Mouse (Mus musculus) testis, adult 2 months (tissue): ENCODE data around the gene Gm42906. TPM values are rescaled to one million over a fixed set of nuclear protein-coding genes. Genes with fewer than 3 reads are reported as not detected.

Source experiments
- H3K27ac ChIP-seq: fragments of 200-500 bp; 2 replicates; pipeline ENCODE4 v1.5.1; 2012; ENCODE audit warnings: low read depth, low read length; ENCODE audit not compliant: control insufficient read depth, insufficient read depth
- H3K27me3 ChIP-seq: fragments of 200-500 bp; 2 replicates; pipeline ENCODE4 v1.6.1; 2012; ENCODE audit warnings: mild to moderate bottlenecking, low read length, moderate library complexity; ENCODE audit not compliant: control insufficient read depth, insufficient read depth
- H3K36me3 ChIP-seq: fragments of 200-500 bp; 2 replicates; pipeline ENCODE4 v1.6.1; 2012; ENCODE audit warnings: mild to moderate bottlenecking, low read length; ENCODE audit not compliant: control insufficient read depth, insufficient read depth
- H3K4me1 ChIP-seq: fragments of 200-500 bp; 2 replicates; pipeline ENCODE4 v1.6.1; 2012; ENCODE audit warnings: low read length; ENCODE audit not compliant: control insufficient read depth, insufficient read depth
- H3K4me3 ChIP-seq: fragments of 200-500 bp; 2 replicates; pipeline ENCODE4 v1.5.1; 2012; ENCODE audit warnings: low read depth, mild to moderate bottlenecking, low read length, moderate library complexity, mixed read lengths; ENCODE audit not compliant: control insufficient read depth
- CTCF ChIP-seq: fragments of 200-500 bp; IDR thresholded peaks from 2 replicates; pipeline ENCODE4 v1.5.1; 2012; ENCODE audit warnings: low read depth, mild to moderate bottlenecking, inconsistent platforms, low read length, moderate library complexity; ENCODE audit not compliant: control insufficient read depth, insufficient read depth, insufficient replicate concordance
- POLR2A ChIP-seq: fragments of 200-500 bp; IDR thresholded peaks from 2 replicates; pipeline ENCODE4 v1.6.1; 2012; ENCODE audit warnings: low read depth, mild to moderate bottlenecking, inconsistent platforms, low read length, moderate library complexity; ENCODE audit not compliant: control insufficient read depth
- polyA plus RNA-seq: library from polyadenylated mRNA; depleted of rRNA; stranded (reverse); fragments of >200 nt; gene quantifications from 2 replicates; pipeline ENCODE4 v1.2.3, GENCODE M21; 2012

The Gm42906 gene
- polyA plus RNA-seq, 1 experiment = not detected

GRCm38 (mm10) chr5:151261558-151261957 lies 166.4 kb downstream of the Gm42906 start:
- no peak overlapping the region for H3K27ac ChIP-seq
- H3K36me3 ChIP-seq = no peaks in the 10 kb centered on the region
- TF ChIP-seq CTCF = no peak
- TF ChIP-seq POLR2A = no peak
- no peaks in the 10 kb centered on the region for H3K27me3 ChIP-seq
- H3K4me3 ChIP-seq = no peak overlapping the region
- no peaks in the 10 kb centered on the region for H3K4me1 ChIP-seq

- H3K4me1 ChIP-seq = no peaks in the 10 kb centered on the region
- H3K27me3 ChIP-seq = no peaks in the 10 kb centered on the region
- TF ChIP-seq POLR2A (no peak), CTCF (no peak)
- H3K4me3 ChIP-seq = no peak overlapping the region
- no peaks in the 10 kb centered on the region for H3K36me3 ChIP-seq
- no peak overlapping the region for H3K27ac ChIP-seq
Measured at GRCm38 (mm10) chr5:151252213-151252612, 175.8 kb downstream of the Gm42906 start.

GRCm38 (mm10) chr5:151251656-151252055 lies 176.3 kb downstream of the Gm42906 start:
- Histone ChIP-seq H3K27ac (no peak overlapping the region), H3K27me3 (no peaks in the 10 kb centered on the region), H3K4me3 (no peak overlapping the region), H3K4me1 (no peaks in the 10 kb centered on the region), H3K36me3 (no peaks in the 10 kb centered on the region)
- TF ChIP-seq CTCF (no peak), POLR2A (no peak)

DNA sequence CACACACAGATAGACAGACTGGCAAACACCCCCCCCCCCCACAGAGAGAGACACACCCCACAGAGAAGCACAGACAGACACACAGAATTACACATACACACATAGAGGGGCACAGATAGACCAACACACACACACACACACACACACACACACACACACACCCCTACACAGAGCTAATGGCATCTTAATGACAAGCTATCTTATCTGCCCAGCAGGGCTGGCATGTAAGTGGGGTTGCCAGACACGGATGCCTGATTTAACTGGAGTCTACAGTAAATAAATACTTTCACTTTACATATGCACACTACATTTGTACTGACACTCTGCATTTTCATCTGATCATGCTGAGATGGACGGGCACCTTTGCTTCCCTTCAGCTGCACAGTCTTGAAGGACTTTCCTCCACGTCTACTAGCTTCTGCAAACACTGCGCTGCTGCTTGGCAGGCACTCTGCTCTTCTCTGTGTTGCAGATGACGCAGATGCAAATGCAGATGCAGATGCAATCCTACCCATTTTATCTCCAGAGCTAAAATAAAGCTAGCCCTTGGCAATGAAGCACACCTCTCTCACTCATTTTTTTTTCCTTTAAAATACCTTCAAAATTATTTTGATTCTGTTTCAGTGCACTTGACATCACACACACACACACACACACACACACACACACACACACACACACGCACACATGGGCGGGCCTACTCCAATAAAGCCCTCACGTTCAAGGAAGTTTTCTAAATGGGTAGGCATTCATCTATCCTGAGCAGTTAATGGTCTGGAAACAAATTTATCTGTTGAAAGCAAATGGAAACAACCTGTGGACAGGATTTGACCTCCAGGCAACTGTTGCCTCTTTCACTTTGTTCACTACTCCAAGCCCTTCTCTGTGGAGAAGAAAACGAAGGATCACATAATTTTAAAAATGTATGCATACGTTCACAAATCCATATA lies 179.0 kb downstream of the Gm42906 start:
- Histone ChIP-seq H3K4me1 (no peaks in the 10 kb centered on the region), H3K36me3 (no peaks in the 10 kb centered on the region), H3K27me3 (no peaks in the 10 kb centered on the region), H3K4me3 (no peak overlapping the region), H3K27ac (no peak overlapping the region)
- TF ChIP-seq POLR2A (no peak), CTCF (no peak)

DNA sequence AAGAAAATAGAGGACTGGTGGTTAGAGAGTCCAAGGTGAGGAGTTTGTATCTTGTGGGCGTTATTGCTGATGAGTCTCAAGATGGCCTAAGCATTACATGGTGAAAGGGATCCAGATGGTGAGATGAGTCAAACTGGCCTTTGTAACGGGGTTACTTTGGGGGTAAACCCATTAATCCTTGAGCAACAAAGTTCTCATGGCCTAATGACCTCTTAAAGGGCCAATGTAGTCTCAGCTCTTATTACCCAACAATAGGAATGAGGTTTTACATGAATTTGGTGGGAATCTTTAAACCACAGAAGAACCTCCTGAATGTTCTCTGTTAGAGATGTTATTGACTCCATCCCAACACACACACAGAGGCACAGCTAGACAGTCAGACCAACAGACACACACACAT lies 179.9 kb downstream of the Gm42906 start:
- TF ChIP-seq POLR2A (no peak), CTCF (no peak)
- Histone ChIP-seq H3K27ac (no peak overlapping the region), H3K4me1 (no peaks in the 10 kb centered on the region), H3K36me3 (no peaks in the 10 kb centered on the region), H3K4me3 (no peak overlapping the region), H3K27me3 (no peaks in the 10 kb centered on the region)

- H3K36me3 ChIP-seq = no peaks in the 10 kb centered on the region
- no peaks in the 10 kb centered on the region for H3K27me3 ChIP-seq
- TF ChIP-seq CTCF (no peak), POLR2A (no peak)
- no peak overlapping the region for H3K4me3 ChIP-seq
- no peak overlapping the region for H3K27ac ChIP-seq
- H3K4me1 ChIP-seq = no peaks in the 10 kb centered on the region
Measured at GRCm38 (mm10) chr5:151247115-151247875, 180.7 kb downstream of the Gm42906 start.

DNA sequence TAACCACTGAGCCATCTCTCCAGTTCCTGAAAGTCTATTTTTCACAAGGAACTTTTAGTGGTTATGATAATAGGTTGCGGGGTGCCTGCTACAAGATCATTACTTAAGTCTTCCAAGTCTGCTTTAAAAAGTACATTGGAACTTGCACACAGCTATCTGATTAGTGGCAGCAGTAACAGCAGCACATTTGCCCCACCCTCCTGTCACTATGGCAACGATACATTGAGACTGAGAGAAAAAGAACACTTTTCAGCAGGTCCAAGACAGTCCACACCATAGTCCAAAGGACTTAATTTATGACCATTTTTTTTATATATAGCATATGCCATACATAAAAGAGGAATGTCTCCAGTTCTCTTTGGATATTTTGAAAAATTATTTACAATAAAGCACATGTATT lies 181.7 kb downstream of the Gm42906 start:
- no peak for TF ChIP-seq CTCF
- no peak for TF ChIP-seq POLR2A
- Histone ChIP-seq H3K27ac (no peak overlapping the region), H3K4me3 (no peak overlapping the region), H3K27me3 (no peaks in the 10 kb centered on the region), H3K36me3 (no peaks in the 10 kb centered on the region), H3K4me1 (no peaks in the 10 kb centered on the region)
